Mouse (Mus musculus) limb, embryonic 13.5 days (tissue): ENCODE results near the gene Prkd3. TPM values are rescaled to one million over a fixed set of nuclear protein-coding genes. Genes with fewer than 3 reads are reported as not detected.

Experiments used
- ATAC-seq: fragments of 200-750 bp; cut with Nextera tagmentation; 2 replicates; pipeline ENCODE4 v1.8.0; 2017; ENCODE audit warnings: low read depth, moderate number of reproducible peaks, moderate TSS enrichment; ENCODE audit not compliant: low FRiP score
- H3K27ac ChIP-seq: fragments of 300-500 bp; sonication (generic); 2 replicates; pipeline ENCODE4 v1.5.1; 2015; ENCODE audit warnings: inconsistent platforms, mild to moderate bottlenecking, moderate library complexity
- H3K27me3 ChIP-seq: fragments of 300-500 bp; sonication (generic); 2 replicates; pipeline ENCODE4 v1.6.1; 2015; ENCODE audit warnings: mild to moderate bottlenecking, inconsistent platforms
- H3K36me3 ChIP-seq: fragments of 300-500 bp; sonication (generic); 2 replicates; pipeline ENCODE4 v1.6.1; 2015; ENCODE audit warnings: inconsistent platforms, mild to moderate bottlenecking, moderate library complexity
- H3K4me1 ChIP-seq: fragments of 300-500 bp; sonication (generic); 2 replicates; pipeline ENCODE4 v1.6.1; 2015; ENCODE audit warnings: inconsistent platforms
- H3K4me2 ChIP-seq: fragments of 300-500 bp; sonication (generic); replicated peaks from 2 replicates; pipeline ENCODE4 v1.6.1; 2015; ENCODE audit warnings: inconsistent platforms, mild to moderate bottlenecking, moderate library complexity
- H3K4me3 ChIP-seq: fragments of 300-500 bp; sonication (generic); 2 replicates; pipeline ENCODE4 v1.5.1; 2015; ENCODE audit warnings: moderate library complexity, mild to moderate bottlenecking, inconsistent platforms
- H3K9ac ChIP-seq: fragments of 300-500 bp; sonication (generic); 2 replicates; pipeline ENCODE4 v1.6.1; 2015; ENCODE audit warnings: mild to moderate bottlenecking, inconsistent platforms
- H3K9me3 ChIP-seq: fragments of 300-500 bp; sonication (generic); 2 replicates; pipeline ENCODE4 v1.6.1; 2016; ENCODE audit warnings: inconsistent platforms
- WGBS: fragments of 180-500 bp; shearing (Covaris S2); methylation state at CpG from one replicate; pipeline ENCODE4 v1.1.7; 2015; 5-methylcytosine and 5-hydroxymethylcytosine counted together
- polyA plus RNA-seq: library from polyadenylated mRNA; unstranded; fragments of >200 nt; fragmentation: Nextera tagmentation; extraction: Ambion mirVana; gene quantifications from 2 replicates; pipeline ENCODE4 v1.2.1, GENCODE M21; 2015

The Prkd3 gene
- polyA plus RNA-seq, 1 experiment from 2014 or later = 48.2 TPM

- Histone ChIP-seq H3K4me3 (no peak overlapping the region), H3K36me3 (no peaks in the 10 kb centered on the region), H3K9me3 (no peaks in the 10 kb centered on the region), H3K27ac (no peak overlapping the region), H3K4me2 (no peak overlapping the region), H3K27me3 (no peaks in the 10 kb centered on the region), H3K9ac (no peak overlapping the region), H3K4me1 (no peaks in the 10 kb centered on the region)
- 81% methylated on average over 4 of the region's 4 CpGs for WGBS
- ATAC-seq = no peak
Observed at GRCm38 (mm10) chr17:79032782-79033181, 12.2 kb upstream of the Prkd3 start.

GRCm38 (mm10) chr17:79031569-79031968 lies 11.0 kb upstream of the Prkd3 start:
- 84% methylated on average over 5 of the region's 5 CpGs for WGBS

DNA sequence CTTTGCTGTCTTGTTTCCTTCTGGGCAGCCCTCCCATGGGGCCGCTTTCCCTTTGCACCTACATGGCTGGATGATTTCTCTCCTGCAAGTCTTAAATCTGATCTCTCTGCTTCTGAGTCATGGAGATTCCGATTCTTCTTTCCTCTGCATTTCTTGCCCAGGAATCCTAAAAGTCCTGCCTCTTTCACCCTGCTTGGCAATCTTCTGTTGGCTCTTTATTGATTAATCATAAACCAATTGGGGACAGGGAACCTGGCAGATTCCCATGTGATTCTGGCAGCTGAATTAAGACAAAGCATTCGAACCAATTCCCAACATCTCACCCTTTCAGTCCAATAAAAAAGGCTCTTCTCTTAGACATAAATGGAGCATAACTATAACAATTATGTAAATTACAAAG lies 8.6 kb upstream of the Prkd3 start:
- H3K4me1 ChIP-seq = no peaks in the 10 kb centered on the region
- no peak for ATAC-seq
- H3K4me2 ChIP-seq = no peak overlapping the region
- 83% methylated on average over 3 of the region's 3 CpGs for WGBS
- no peaks in the 10 kb centered on the region for H3K36me3 ChIP-seq
- no peak overlapping the region for H3K9ac ChIP-seq
- H3K27me3 ChIP-seq = 0 out of 2 replicates have a peak, but pooled peaks cover 4% of the 10 kb centered on the region
- H3K27ac ChIP-seq = no peak overlapping the region
- no peaks in the 10 kb centered on the region for H3K9me3 ChIP-seq
- H3K4me3 ChIP-seq = no peak overlapping the region

More at GRCm38 (mm10) chr17:79031569-79031968, 11.0 kb upstream of the Prkd3 start:
- Histone ChIP-seq H3K9ac (no peak overlapping the region), H3K4me3 (no peak overlapping the region), H3K9me3 (no peaks in the 10 kb centered on the region), H3K4me2 (no peak overlapping the region), H3K36me3 (no peaks in the 10 kb centered on the region), H3K27me3 (no peaks in the 10 kb centered on the region), H3K27ac (no peak overlapping the region), H3K4me1 (no peaks in the 10 kb centered on the region)
- no peak for ATAC-seq

DNA sequence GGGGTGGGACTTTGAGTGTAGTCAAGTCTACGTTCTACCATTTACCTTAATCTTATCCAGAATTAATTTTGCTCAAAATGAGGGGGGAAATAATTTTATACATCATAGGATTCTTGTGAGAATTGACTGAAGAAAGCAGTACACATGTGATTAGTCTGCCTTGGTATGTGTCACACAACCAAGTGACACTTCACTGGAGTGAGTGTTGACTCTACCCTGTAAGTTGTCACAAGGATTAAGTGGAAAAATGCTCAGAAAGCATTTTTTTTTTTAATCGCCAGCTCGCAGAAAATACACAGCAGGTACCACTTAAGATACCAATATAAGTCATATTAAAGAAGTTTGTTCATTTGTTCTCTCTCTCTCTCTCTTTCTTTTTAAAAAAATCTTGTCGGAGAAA lies 3.9 kb upstream of the Prkd3 start:
- peaks cover 11% of the 10 kb centered on the region for H3K27me3 ChIP-seq
- no peak overlapping the region for H3K9ac ChIP-seq
- no peaks in the 10 kb centered on the region for H3K36me3 ChIP-seq
- no peak for ATAC-seq
- H3K27ac ChIP-seq = no peak overlapping the region
- no peak overlapping the region for H3K4me2 ChIP-seq
- 44% methylated on average over 4 of the region's 4 CpGs for WGBS
- no peaks in the 10 kb centered on the region for H3K9me3 ChIP-seq
- H3K4me3 ChIP-seq = no peak overlapping the region
- H3K4me1 ChIP-seq = peaks cover 12% of the 10 kb centered on the region; the same call in 1 of the 2 replicates

- no peak overlapping the region for H3K4me2 ChIP-seq
- peaks cover 30% of the 10 kb centered on the region for H3K4me1 ChIP-seq
- H3K4me3 ChIP-seq = no peak overlapping the region
- H3K9me3 ChIP-seq = no peaks in the 10 kb centered on the region
- H3K36me3 ChIP-seq = no peaks in the 10 kb centered on the region
- no peak overlapping the region for H3K27ac ChIP-seq
- WGBS = 5% methylated on average over 3 of the region's 3 CpGs
- H3K27me3 ChIP-seq = peaks cover 11% of the 10 kb centered on the region
- H3K9ac ChIP-seq = no peak overlapping the region
- ATAC-seq = no peak
Observed at GRCm38 (mm10) chr17:79022746-79023145, 2.1 kb upstream of the Prkd3 start.

GRCm38 (mm10) chr17:79020984-79021335 lies 344 bp upstream of the Prkd3 start:
- Histone ChIP-seq H3K9me3 (no peaks in the 10 kb centered on the region), H3K27me3 (peaks cover 11% of the 10 kb centered on the region), H3K4me2 (peak overlapping the region; percentile 76), H3K4me3 (peak overlapping the region; percentile 81), H3K36me3 (no peaks in the 10 kb centered on the region), H3K4me1 (peaks cover 37% of the 10 kb centered on the region), H3K27ac (peak overlapping the region; percentile 92; the same call in 1 of the 2 replicates), H3K9ac (peak overlapping the region; percentile 93)
- WGBS = 1% methylated on average over 24 of the region's 24 CpGs
- peak; percentile 46 for ATAC-seq

- H3K27ac ChIP-seq = peak overlapping the region; percentile 92
- ATAC-seq = no peak
- 0 out of 2 replicates have a peak, but pooled peaks cover 3% of the 10 kb centered on the region for H3K36me3 ChIP-seq
- peak overlapping the region; percentile 81 for H3K4me3 ChIP-seq
- WGBS = under 1% methylated on average over 18 of the region's 18 CpGs
- H3K9ac ChIP-seq = peak overlapping the region; percentile 93
- no peaks in the 10 kb centered on the region for H3K9me3 ChIP-seq
- peak overlapping the region; percentile 76 for H3K4me2 ChIP-seq
- H3K27me3 ChIP-seq = peaks cover 11% of the 10 kb centered on the region
- H3K4me1 ChIP-seq = peaks cover 37% of the 10 kb centered on the region
Observed at GRCm38 (mm10) chr17:79019726-79020207, 849 bp downstream of the Prkd3 start.

- peak overlapping the region; percentile 52 for H3K4me2 ChIP-seq
- peaks cover 37% of the 10 kb centered on the region for H3K4me1 ChIP-seq
- H3K9me3 ChIP-seq = no peaks in the 10 kb centered on the region
- 60% methylated on average over 9 of the region's 9 CpGs for WGBS
- H3K4me3 ChIP-seq = peak overlapping the region; percentile 11; the same call in 1 of the 2 replicates
- H3K27me3 ChIP-seq = peaks cover 6% of the 10 kb centered on the region
- 0 out of 2 replicates have a peak, but pooled peaks cover 3% of the 10 kb centered on the region for H3K36me3 ChIP-seq
- no peak overlapping the region for H3K27ac ChIP-seq
- ATAC-seq = no peak
- 0 out of 2 replicates have a peak overlapping the region, but pooled peaks have one; percentile 36 for H3K9ac ChIP-seq
Observed at GRCm38 (mm10) chr17:79018422-79018821, 2.2 kb downstream of the Prkd3 start.

GRCm38 (mm10) chr17:79015831-79016230 lies 4.8 kb downstream of the Prkd3 start:
- H3K9me3 ChIP-seq = no peaks in the 10 kb centered on the region
- no peak overlapping the region for H3K4me3 ChIP-seq
- no peaks in the 10 kb centered on the region; the same call in 1 of the 2 replicates for H3K27me3 ChIP-seq
- H3K4me2 ChIP-seq = no peak overlapping the region
- no peak overlapping the region for H3K27ac ChIP-seq
- 87% methylated on average over 10 of the region's 10 CpGs for WGBS
- ATAC-seq = no peak
- peaks cover 25% of the 10 kb centered on the region for H3K4me1 ChIP-seq
- H3K9ac ChIP-seq = no peak overlapping the region
- H3K36me3 ChIP-seq = peaks cover 26% of the 10 kb centered on the region

DNA sequence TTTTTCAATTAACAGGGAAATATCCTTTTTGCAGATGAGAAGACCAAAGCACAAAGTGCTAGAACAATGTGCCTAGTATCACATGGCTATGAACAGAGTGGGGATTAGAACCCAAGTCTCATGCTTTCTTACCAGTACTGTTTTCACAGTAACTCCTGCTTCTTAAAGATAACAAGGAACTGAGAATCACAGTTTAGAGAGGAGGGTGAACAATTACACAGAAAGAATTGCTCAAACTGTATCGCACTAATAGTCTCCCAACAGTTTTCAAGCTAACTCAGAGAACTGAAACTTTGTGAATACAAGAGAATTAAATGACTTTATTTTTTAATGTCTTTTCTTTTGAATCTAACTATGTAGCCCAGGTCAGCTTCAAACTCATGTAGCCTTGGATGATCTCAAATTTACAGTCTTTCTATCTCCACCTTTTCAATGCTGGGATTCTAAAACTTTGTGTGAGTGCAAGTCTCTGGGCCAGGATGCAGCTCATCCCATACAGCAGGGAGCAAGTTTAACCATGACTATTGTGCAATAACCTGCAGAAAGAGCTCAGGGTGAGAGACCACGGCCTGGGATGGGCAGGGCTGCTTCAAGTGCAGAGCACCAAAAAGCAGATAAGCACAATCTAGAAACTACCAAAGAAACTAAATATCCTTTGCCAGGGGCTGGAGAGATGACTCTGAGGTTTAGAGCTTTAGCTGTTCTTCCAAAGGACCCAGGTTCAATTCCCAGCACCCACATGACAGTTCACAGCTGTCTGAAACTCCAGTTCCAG lies 5.5 kb downstream of the Prkd3 start:
- Histone ChIP-seq H3K9ac (no peak overlapping the region), H3K4me2 (no peak overlapping the region), H3K9me3 (no peaks in the 10 kb centered on the region), H3K4me1 (peaks cover 25% of the 10 kb centered on the region), H3K4me3 (no peak overlapping the region), H3K27ac (no peak overlapping the region), H3K36me3 (peaks cover 26% of the 10 kb centered on the region), H3K27me3 (no peaks in the 10 kb centered on the region)
- WGBS = 91% methylated on average over 2 of the region's 2 CpGs
- no peak for ATAC-seq

DNA sequence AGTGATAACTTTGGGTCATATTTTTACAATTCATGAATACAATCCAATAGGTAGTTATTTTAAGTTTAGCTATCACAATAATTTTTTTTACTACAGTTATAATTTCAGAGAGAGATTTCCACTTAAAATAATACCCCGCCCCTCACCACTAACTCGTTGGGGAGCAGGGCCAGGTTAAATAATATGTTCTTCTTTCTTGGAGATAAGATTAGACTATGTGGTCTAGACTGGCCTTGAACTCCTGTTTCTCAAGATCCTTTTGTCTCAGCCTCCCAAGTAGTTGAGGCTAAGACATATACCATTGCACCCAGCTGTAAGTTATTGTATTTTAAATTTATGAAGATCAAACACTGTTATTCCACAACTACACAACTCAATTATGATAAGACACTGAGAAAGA lies 7.0 kb downstream of the Prkd3 start:
- Histone ChIP-seq H3K9ac (no peak overlapping the region), H3K27me3 (no peaks in the 10 kb centered on the region), H3K27ac (no peak overlapping the region), H3K9me3 (no peaks in the 10 kb centered on the region), H3K36me3 (peaks cover 32% of the 10 kb centered on the region), H3K4me3 (no peak overlapping the region), H3K4me2 (no peak overlapping the region), H3K4me1 (peaks cover 16% of the 10 kb centered on the region)
- 89% methylated on average over 2 of the region's 2 CpGs for WGBS
- no peak for ATAC-seq

DNA sequence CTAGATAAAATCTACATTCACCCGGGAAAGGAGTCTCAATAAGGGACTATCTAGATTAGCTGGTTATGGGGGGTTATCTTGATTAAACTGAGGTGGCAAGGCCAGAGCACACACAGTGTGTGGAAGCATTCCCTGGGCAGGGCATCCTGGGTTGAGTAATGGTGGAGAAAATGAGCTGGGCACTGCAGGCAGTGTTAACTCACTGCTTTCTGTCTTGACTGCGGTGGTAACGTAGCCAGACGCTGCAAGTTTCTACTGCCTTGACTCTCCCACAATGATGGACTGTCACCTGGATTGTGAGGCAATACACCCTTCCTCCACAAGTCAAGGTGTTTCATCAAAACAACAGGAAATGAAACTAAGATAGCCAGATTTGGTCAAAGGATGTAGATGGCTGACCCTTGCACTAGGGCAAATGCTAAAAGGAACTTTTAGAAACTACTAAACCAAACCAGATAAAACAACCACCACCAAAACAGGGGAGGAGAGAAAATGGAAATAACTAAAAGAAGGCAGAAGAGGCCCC lies 20.8 kb downstream of the Prkd3 start:
- Histone ChIP-seq H3K27ac (no peak overlapping the region), H3K4me3 (no peak overlapping the region), H3K27me3 (no peaks in the 10 kb centered on the region), H3K4me1 (peaks cover 8% of the 10 kb centered on the region; the same call in 1 of the 2 replicates), H3K36me3 (no peaks in the 10 kb centered on the region), H3K4me2 (no peak overlapping the region), H3K9me3 (no peaks in the 10 kb centered on the region), H3K9ac (no peak overlapping the region)
- no peak for ATAC-seq
- 96% methylated on average over 4 of the region's 4 CpGs for WGBS
